Mouse (Mus musculus) cerebral cortex, adult 2 months (tissue): ENCODE measurements around the gene Mpi.

Experiments used
- WGBS: fragments of 180-500 bp; shearing (Covaris S2); methylation state at CpG from one replicate; pipeline ENCODE4 v1.1.7; 2018; 5-methylcytosine and 5-hydroxymethylcytosine counted together

Mpi gene

DNA sequence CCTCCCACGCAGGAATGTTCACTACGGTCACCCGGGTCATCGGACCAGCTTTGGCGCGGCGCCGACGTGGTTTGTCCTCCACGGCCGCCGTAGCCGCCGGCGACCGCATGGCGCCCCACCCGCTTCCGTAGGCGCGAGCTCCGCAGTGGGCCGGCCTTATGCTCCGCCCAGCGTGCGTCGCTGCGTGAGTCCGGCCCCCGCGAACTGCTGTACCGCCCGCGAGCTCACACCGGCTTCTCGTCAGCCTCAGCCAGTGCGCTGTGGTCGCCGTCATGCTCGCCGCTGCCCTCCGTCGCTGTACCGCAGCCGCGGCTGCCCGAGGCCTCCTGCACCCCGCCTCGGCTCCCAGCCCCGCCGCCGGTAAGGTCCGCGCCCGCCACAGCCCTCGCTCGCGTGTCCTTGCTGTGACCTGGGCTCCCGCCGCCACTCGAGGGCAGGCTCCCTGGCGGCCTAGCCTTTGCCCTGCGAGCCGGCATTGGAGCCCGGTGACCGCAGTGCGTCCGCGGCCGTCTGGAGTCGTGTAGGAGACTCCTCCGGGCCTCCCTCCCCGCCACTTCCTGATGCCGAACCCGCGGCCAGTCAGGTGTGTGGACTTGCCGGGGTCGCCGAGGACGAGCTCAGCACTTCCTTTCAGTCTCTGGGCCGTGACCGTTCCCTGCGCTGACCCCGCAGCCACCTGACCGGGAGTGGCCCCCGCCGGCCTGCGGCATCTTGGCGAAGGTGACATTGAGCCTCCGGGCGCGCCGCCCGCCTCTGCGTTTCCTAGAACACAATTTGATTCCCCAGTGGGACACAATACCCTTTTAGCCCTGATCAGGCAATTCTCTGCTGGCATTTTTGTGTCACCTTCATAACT lies 31.3 kb downstream of the Mpi start, which contains the start of gene Cox5a:
Cox5a (plus strand) TSS at position 219 of the 856 bp plus-strand sequence.
- under 1% methylated on average over 85 of the region's 95 CpGs for WGBS

GRCm38 (mm10) chr9:57520375-57521055 lies 32.0 kb downstream of the Mpi start:
- WGBS, result 21% methylated on average over 16 of the region's 16 CpGs

DNA sequence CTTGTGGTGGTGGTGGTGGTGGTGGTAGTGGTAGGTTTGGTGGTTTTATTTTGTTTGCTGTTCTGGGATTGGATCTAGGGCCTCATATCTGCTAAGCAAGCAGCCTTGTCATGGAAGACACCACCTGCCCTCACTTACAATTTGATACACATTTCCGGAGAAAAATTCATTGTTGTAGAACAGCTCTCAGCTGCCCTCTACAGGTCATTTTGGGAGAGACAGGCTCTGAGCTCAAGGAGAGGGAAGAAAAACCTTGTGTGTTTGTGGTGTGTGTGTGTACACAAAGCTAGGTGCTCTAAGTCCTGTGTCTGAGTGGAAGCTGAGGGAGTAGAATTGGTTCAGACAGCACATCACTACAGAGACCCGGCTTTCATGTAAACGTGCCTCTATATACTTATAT lies 35.5 kb downstream of the Mpi start:
- WGBS, result 4% methylated on average over 3 of the region's 3 CpGs

GRCm38 (mm10) chr9:57510577-57510976 lies 42.0 kb downstream of the Mpi start:
- 87% methylated on average over 2 of the region's 2 CpGs for WGBS

GRCm38 (mm10) chr9:57505700-57506099 lies 46.9 kb downstream of the Mpi start:
- WGBS, result 15% methylated on average over 8 of the region's 8 CpGs

DNA sequence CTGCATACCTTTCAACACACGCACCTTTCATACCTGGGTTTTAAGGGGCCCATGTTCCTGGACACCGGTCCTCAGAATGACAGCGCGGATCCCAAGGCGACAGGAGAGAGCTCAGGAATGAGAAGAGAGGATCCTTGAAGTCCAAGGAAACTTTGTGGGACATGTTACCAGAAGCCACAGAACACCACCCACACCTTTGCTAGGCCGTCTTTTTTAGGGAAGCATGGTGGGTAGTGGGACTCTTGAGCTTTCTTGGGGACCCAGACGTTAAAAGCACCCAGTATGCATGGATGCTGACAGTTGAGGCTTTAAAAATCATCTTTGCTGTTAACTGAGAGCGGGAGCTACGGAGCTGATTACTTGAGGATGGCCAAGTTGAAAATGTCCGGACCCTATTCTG lies 47.7 kb downstream of the Mpi start:
- WGBS, result 49% methylated on average over 10 of the region's 10 CpGs

DNA sequence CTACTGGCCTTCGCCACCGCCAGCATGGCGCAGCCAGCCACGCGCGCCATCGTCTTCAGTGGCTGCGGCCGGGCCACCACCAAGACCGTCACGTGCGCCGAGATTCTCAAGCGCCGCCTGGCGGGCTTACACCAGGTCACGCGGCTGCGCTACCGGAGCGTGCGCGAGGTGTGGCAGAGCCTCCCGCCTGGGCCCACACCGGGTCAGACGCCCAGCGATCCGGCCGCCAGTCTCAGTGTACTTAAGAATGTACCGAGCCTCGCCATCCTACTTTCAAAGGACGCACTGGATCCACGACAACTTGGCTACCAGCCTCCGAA lies 48.2 kb downstream of the Mpi start:
- under 1% methylated on average over 34 of the region's 34 CpGs for WGBS

GRCm38 (mm10) chr9:57503622-57504380 lies 48.8 kb downstream of the Mpi start, which contains the start of gene Rpp25:
Gene Rpp25, plus strand, starts transcription at chr9:57504026.
- 1% methylated on average over 46 of the region's 46 CpGs for WGBS

- 23% methylated on average over 23 of the region's 23 CpGs for WGBS
Measured at GRCm38 (mm10) chr9:57502911-57503621, 49.5 kb downstream of the Mpi start.

DNA sequence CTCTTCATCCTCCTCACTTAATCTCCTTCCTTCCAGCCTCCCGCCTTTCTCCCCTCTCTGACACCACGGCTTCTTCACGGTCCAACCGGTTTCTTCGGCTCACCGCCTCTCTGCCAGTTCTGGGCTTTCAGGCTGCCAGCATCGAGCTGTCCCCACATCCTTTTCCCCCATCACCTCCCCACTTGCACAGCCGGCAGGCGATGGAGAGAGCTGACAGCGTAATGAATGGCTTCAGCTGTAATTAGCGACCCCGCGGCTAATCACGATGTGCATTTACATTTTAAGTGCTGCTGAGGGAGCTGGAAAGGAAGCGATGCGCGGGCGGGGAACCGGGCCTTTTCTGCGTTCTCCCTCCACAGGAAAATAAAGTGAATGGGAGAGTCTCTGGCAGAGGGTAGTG lies 50.7 kb downstream of the Mpi start:
- WGBS, result 6% methylated on average over 20 of the region's 20 CpGs

GRCm38 (mm10) chr9:57501452-57501851 lies 51.1 kb downstream of the Mpi start:
- WGBS, result 11% methylated on average over 13 of the region's 13 CpGs

DNA sequence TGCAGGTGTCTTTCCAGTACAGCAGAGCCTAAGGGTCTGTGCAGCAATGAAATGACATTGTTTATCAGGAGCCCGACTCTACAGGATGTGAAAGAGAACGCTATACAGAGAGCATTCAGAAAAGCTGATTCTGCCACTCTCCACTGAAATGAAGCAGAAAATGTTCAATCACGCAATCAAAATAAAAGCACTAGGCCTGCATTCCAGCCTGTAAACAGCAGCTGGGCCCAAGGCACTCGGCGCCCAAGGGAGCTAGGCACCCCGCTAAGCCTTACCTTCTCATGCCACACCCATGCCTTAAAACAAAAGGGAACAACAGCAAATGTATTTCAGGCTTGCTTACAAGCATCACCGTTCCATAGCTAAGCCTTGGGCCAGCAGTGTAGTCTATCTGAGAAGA lies 54.0 kb downstream of the Mpi start:
- 64% methylated on average over 7 of the region's 7 CpGs for WGBS

DNA sequence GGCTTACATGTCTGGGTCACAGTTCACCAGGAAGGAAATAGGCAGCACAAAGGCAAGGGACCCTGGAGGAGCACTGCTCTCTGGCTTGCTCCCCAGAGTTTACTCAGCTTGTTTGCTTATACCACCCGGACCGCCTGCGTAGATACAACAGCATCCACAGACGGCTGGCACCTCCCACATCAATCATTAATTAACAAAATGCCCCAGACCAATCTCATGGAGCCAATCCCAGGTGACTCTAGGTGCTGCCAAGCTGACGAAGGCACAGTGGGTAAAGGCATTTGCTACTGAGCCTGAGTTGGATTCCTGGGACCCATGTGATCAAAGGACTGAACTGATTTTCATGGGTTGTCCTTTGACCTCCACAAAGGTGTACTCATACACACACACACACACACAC lies 55.3 kb downstream of the Mpi start:
- 72% methylated on average over 5 of the region's 5 CpGs for WGBS
